Mouse (Mus musculus): ENCODE results near the gene Ly6c1.
"Not testable (repeated sequence)": the region's sequence is repeated elsewhere in the genome, so short reads cannot be mapped to it uniquely, and the experiment has no call there.

- TF ChIP-seq POLR2A (IDR thresholded peaks at IDR 0.05; ENCODE audit: control insufficient read depth, extremely low read depth, insufficient read depth, low read length, poor library complexity); CTCF (IDR thresholded peaks at IDR 0.05; ENCODE audit: borderline replicate concordance, control insufficient read depth, extremely low read depth, insufficient read depth, low read length, poor library complexity): not testable (repeated sequence)
Measured at GRCm38 (mm10) chr15:75047313-75047969, 1.2 kb downstream of the Ly6c1 start.

All from thymus, adult 2 months (tissue).